Mouse (Mus musculus) G1E-ER4 (cell line): ENCODE data around the gene Fuz. TPM values are rescaled to one million over a fixed set of nuclear protein-coding genes. Genes with fewer than 3 reads are reported as not detected.

Experiments
- GATA1 ChIP-seq: IDR thresholded peaks from one replicate; pipeline ENCODE4 v1.8.0; 2012; ENCODE audit warnings: low read length, inconsistent platforms
- polyA plus RNA-seq: library from polyadenylated mRNA; stranded (reverse); fragments of >175 nt; gene quantifications from 2 replicates; pipeline ENCODE4 v1.2.3, GENCODE M21; 2012

Fuz gene
- polyA plus RNA-seq, 1 experiment, result 78.5 TPM

- TF ChIP-seq GATA1, result no peak
Measured at GRCm38 (mm10) chr7:44929204-44930151, 33.6 kb downstream of the Fuz start, which contains the start of gene Ap2a1. TSS of gene Ap2a1 (minus strand) at chr7:44929496.

GRCm38 (mm10) chr7:44938680-44939079 is 42.8 kb downstream of the Fuz start:
- TF ChIP-seq GATA1, result no peak

- TF ChIP-seq GATA1, result no peak
Measured at GRCm38 (mm10) chr7:44942904-44943303, 47.0 kb downstream of the Fuz start, which contains the start of gene Tsks. TSS of gene Tsks (plus strand) at chr7:44943204.

- no peak for TF ChIP-seq GATA1
Measured at GRCm38 (mm10) chr7:44949922-44950321, 54.0 kb downstream of the Fuz start.

GRCm38 (mm10) chr7:44951960-44952359 is 56.1 kb downstream of the Fuz start:
- no peak for TF ChIP-seq GATA1

Other genes with a start within 250 kb of the Fuz start
- gene Myh14, start 225.2 kb upstream of the Fuz start, polyA plus RNA-seq, result 0.02 and 0.05 TPM in 2 replicates
- not detected in 2 replicates for gene Izumo2, start 187.3 kb upstream of the Fuz start, polyA plus RNA-seq
- 98.8 and 104 TPM in 2 replicates for gene Vrk3, start 147.7 kb upstream of the Fuz start, polyA plus RNA-seq
- 0.11 and 0.17 TPM in 2 replicates for gene Zfp473, start 145.0 kb upstream of the Fuz start, polyA plus RNA-seq
- 89.3 and 290 TPM in 2 replicates for gene Nup62, start 80.0 kb upstream of the Fuz start, polyA plus RNA-seq
- gene Il4i1, start 79.7 kb upstream of the Fuz start, polyA plus RNA-seq, result 1.4 TPM in 2 replicates
- gene Atf5, start 79.4 kb upstream of the Fuz start, polyA plus RNA-seq, result 545 and 546 TPM in 2 replicates
- 873 and 930 TPM in 2 replicates for gene Akt1s1, start 47.1 kb upstream of the Fuz start, polyA plus RNA-seq
- 87.2 and 126 TPM in 2 replicates for gene Tbc1d17, start 47.0 kb upstream of the Fuz start, polyA plus RNA-seq
- gene Pnkp, start 38.9 kb upstream of the Fuz start, polyA plus RNA-seq, result 55.8 and 74.5 TPM in 2 replicates
- 256 and 306 TPM in 2 replicates for gene Ptov1, start 26.3 kb upstream of the Fuz start, polyA plus RNA-seq
- 568 and 719 TPM in 2 replicates for gene Med25, start 3.4 kb upstream of the Fuz start, polyA plus RNA-seq
- gene Ap2a1, start 33.4 kb downstream of the Fuz start, polyA plus RNA-seq, result 254 and 278 TPM in 2 replicates
- 0.16 TPM in 1 of 2 replicates, not detected in the other for gene Tsks, start 47.1 kb downstream of the Fuz start, polyA plus RNA-seq
- gene Cpt1c, start 78.8 kb downstream of the Fuz start, polyA plus RNA-seq, result 1.2 and 1.9 TPM in 2 replicates
- 142 and 234 TPM in 2 replicates for gene Prmt1, start 90.5 kb downstream of the Fuz start, polyA plus RNA-seq
- 110 and 153 TPM in 2 replicates for gene Irf3, start 101.6 kb downstream of the Fuz start, polyA plus RNA-seq
- gene Bcl2l12, start 102.6 kb downstream of the Fuz start, polyA plus RNA-seq, result 195 and 211 TPM in 2 replicates
- 347 and 406 TPM in 2 replicates for gene Scaf1, start 120.3 kb downstream of the Fuz start, polyA plus RNA-seq
- 7.8 and 9.1 TPM in 2 replicates for gene Rras, start 121.9 kb downstream of the Fuz start, polyA plus RNA-seq
- gene Prr12, start 156.8 kb downstream of the Fuz start, polyA plus RNA-seq, result 123 and 149 TPM in 2 replicates
- gene Nosip, start 166.3 kb downstream of the Fuz start, polyA plus RNA-seq, result 160 and 205 TPM in 2 replicates
- 28.0 and 34.7 TPM in 2 replicates for gene Prrg2, start 166.6 kb downstream of the Fuz start, polyA plus RNA-seq
- gene Rcn3, start 196.1 kb downstream of the Fuz start, polyA plus RNA-seq, result 1.2 and 1.8 TPM in 2 replicates
- 0.04 TPM in 1 of 2 replicates, not detected in the other for gene Fcgrt, start 207.8 kb downstream of the Fuz start, polyA plus RNA-seq
- 236 and 428 TPM in 2 replicates for gene Rps11, start 228.4 kb downstream of the Fuz start, polyA plus RNA-seq
- gene Rpl13a, start 232.7 kb downstream of the Fuz start, polyA plus RNA-seq, result 9,046 and 9,149 TPM in 2 replicates
- 1.5 and 3.9 TPM in 2 replicates for gene Gm45713, start 240.2 kb downstream of the Fuz start, polyA plus RNA-seq
- gene Flt3l, start 240.4 kb downstream of the Fuz start, polyA plus RNA-seq, result 47.6 and 56.0 TPM in 2 replicates